Mouse (Mus musculus) liver, adult (tissue): Measurements from ENCODE around the gene Ncs1.

Experiments used
- GATA4 ChIP-seq: IDR thresholded peaks from 2 replicates; pipeline ENCODE4 v1.6.1; 2014; ENCODE audit warnings: mild to moderate bottlenecking, low read length; ENCODE audit not compliant: insufficient replicate concordance

Gene Ncs1

GRCm38 (mm10) chr2:31258609-31259366 is 13.2 kb downstream of the Ncs1 start:
- TF ChIP-seq GATA4: no peak

- TF ChIP-seq GATA4: no peak
These were observed 13.8 kb downstream of the Ncs1 start for GRCm38 (mm10) chr2:31259367-31259920.

- no peak for TF ChIP-seq GATA4
These were observed 14.9 kb downstream of the Ncs1 start for GRCm38 (mm10) chr2:31260549-31260948.

- no peak for TF ChIP-seq GATA4
These were observed 17.4 kb downstream of the Ncs1 start for GRCm38 (mm10) chr2:31263039-31263461.

- TF ChIP-seq GATA4: no peak
These were observed 18.2 kb downstream of the Ncs1 start for GRCm38 (mm10) chr2:31263746-31264378.

- no peak for TF ChIP-seq GATA4
These were observed 21.8 kb downstream of the Ncs1 start for GRCm38 (mm10) chr2:31267447-31267846.

GRCm38 (mm10) chr2:31268631-31269030 is 23.0 kb downstream of the Ncs1 start:
- TF ChIP-seq GATA4: no peak

- no peak for TF ChIP-seq GATA4
These were observed 23.6 kb downstream of the Ncs1 start for GRCm38 (mm10) chr2:31269188-31269587.

GRCm38 (mm10) chr2:31269847-31270246 is 24.2 kb downstream of the Ncs1 start:
- no peak for TF ChIP-seq GATA4

- TF ChIP-seq GATA4: no peak
These were observed 24.8 kb downstream of the Ncs1 start for GRCm38 (mm10) chr2:31270470-31270869.

GRCm38 (mm10) chr2:31271071-31271470 is 25.4 kb downstream of the Ncs1 start:
- TF ChIP-seq GATA4: no peak

- TF ChIP-seq GATA4: no peak
These were observed 29.4 kb downstream of the Ncs1 start for GRCm38 (mm10) chr2:31274993-31275392.

GRCm38 (mm10) chr2:31277810-31278209 is 32.2 kb downstream of the Ncs1 start:
- no peak for TF ChIP-seq GATA4

GRCm38 (mm10) chr2:31278483-31278882 is 32.9 kb downstream of the Ncs1 start:
- no peak for TF ChIP-seq GATA4

GRCm38 (mm10) chr2:31281138-31281537 is 35.5 kb downstream of the Ncs1 start:
- TF ChIP-seq GATA4: no peak

GRCm38 (mm10) chr2:31282266-31282665 is 36.6 kb downstream of the Ncs1 start:
- no peak for TF ChIP-seq GATA4
